Mouse (Mus musculus) neural tube, embryonic 14.5 days (tissue): ENCODE data around the gene Kpnb1. TPM values are rescaled to one million over a fixed set of nuclear protein-coding genes. Genes with fewer than 3 reads are reported as not detected.

ENCODE experiments used
- ATAC-seq: fragments of 200-750 bp; cut with Nextera tagmentation; 2 replicates; pipeline ENCODE4 v1.8.0; 2017; ENCODE audit warnings: low read depth, mild to moderate bottlenecking, moderate TSS enrichment, moderate library complexity
- H3K27ac ChIP-seq: fragments of 300-500 bp; sonication (generic); 2 replicates; pipeline ENCODE4 v1.5.1; 2014; ENCODE audit warnings: low read depth, mild to moderate bottlenecking, control low read depth, low read length, moderate library complexity, mixed read lengths
- H3K27me3 ChIP-seq: fragments of 300-500 bp; sonication (generic); 2 replicates; pipeline ENCODE4 v1.6.1; 2014; ENCODE audit warnings: low read length; ENCODE audit not compliant: control insufficient read depth, insufficient read depth
- H3K36me3 ChIP-seq: fragments of 300-500 bp; sonication (generic); 2 replicates; pipeline ENCODE4 v1.6.1; 2014; ENCODE audit warnings: low read length, mixed read lengths; ENCODE audit not compliant: control insufficient read depth, insufficient read depth
- H3K4me1 ChIP-seq: fragments of 300-500 bp; sonication (generic); 2 replicates; pipeline ENCODE4 v1.6.1; 2014; ENCODE audit warnings: low read length; ENCODE audit not compliant: control insufficient read depth, insufficient read depth
- H3K4me2 ChIP-seq: fragments of 300-500 bp; sonication (generic); 2 replicates; pipeline ENCODE4 v1.6.1; 2014; ENCODE audit warnings: mild to moderate bottlenecking, low read depth, low read length, control low read depth
- H3K4me3 ChIP-seq: fragments of 300-500 bp; sonication (generic); 2 replicates; pipeline ENCODE4 v1.5.1; 2014; ENCODE audit warnings: low read depth, low read length, control low read depth, mixed read lengths
- H3K9ac ChIP-seq: fragments of 300-500 bp; sonication (generic); replicated peaks from 2 replicates; pipeline ENCODE4 v1.6.1; 2014; ENCODE audit warnings: low read depth, mild to moderate bottlenecking, control low read depth, low read length, mixed read lengths
- H3K9me3 ChIP-seq: fragments of 300-500 bp; sonication (generic); 2 replicates; pipeline ENCODE4 v1.6.1; 2016; ENCODE audit warnings: low read length; ENCODE audit not compliant: control insufficient read depth
- WGBS: fragments of 180-500 bp; shearing (Covaris S2); extraction: QIAGEN DNeasy Blood & Tissue Kit; methylation state at CpG from one replicate; pipeline ENCODE4 v1.1.7; 2014; 5-methylcytosine and 5-hydroxymethylcytosine counted together
- polyA plus RNA-seq: library from polyadenylated mRNA; unstranded; fragments of >200 nt; fragmentation: Nextera tagmentation; extraction: Ambion mirVana; gene quantifications from 2 replicates; pipeline ENCODE4 v1.2.1, GENCODE M21; 2014

Gene Kpnb1
- 32.1 and 38.0 TPM in 2 replicates for polyA plus RNA-seq

DNA sequence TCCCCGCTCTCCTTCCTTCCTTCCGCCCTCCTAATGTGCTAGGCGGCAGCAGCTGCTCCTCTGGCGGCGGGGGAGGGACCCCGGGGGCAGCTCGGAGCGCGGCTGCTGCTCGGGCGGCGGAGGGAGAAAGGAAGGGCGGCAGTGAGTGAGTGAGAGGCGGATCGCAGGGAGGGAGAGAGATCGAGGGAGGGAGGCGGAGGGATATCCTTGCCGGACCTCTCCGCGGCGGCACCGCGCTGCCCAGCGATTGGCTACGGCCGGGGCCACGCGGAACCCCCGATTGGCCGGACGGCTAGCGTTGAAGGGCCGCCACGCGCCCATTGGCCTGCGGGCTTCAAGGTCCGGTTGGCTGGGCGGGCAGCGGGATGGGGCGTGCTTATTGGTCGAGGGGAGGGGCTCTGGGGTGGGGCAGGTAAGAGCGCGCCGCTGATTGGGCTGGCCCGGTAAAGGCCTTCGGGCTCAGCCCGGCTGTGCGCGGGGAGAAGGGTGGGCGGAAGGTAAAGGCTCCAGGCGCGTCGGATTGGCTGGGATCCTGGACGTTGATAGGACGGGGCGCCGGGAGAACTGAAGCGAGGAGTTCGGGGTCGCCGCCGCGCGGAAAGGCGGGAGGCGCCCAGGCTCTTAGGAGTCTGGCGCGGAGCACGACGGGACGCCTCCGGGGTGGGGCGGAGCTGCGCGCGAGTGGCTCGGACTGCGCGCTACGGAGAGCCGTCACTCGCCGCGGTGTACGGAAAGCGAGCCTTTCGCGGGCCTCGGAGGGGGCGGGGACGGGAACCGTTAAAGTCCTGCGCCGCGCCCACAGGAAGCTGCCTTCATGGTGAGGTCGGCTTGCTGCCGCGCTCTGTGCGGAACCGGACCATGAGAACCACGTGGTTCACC is at the start of gene Kpnb1:
Kpnb1 (minus strand) TSS at position 118 of the 879 bp plus-strand sequence.
- Histone ChIP-seq H3K9me3 (no peaks in the 10 kb centered on the region), H3K4me3 (peak within 1 kb of the TSS; percentile 85), H3K4me2 (peak within 1 kb of the TSS; percentile 87), H3K27me3 (no peaks in the 10 kb centered on the region), H3K36me3 (peaks cover 19% of the 10 kb centered on the region), H3K9ac (peak within 1 kb of the TSS; percentile 85), H3K27ac (peak within 1 kb of the TSS; percentile 94), H3K4me1 (peaks cover 12% of the 10 kb centered on the region)
- ATAC-seq = peak; percentile 97
- under 1% methylated on average over 84 of the region's 101 CpGs for WGBS

DNA sequence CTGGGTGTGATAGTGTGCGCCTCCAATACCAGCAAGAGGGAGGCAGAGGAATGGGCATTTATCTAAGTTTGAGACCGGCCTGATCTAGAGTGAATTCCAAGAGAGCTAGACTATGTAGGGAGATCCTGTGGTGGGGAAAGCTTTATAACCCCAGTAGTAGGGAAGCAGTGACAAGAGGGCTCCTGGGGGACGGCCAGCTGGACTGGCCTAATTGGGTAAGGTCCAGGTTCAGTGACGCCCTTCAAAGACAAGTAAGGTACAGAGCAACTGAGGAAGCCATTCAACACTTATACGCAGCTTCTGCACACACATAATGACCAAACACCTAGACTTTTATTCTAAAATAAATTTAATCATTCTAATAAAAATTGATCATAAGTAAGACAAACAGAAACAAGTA is 44.8 kb upstream of the Kpnb1 start:
- Histone ChIP-seq H3K9me3 (no peaks in the 10 kb centered on the region), H3K9ac (no peak overlapping the region), H3K4me3 (no peak overlapping the region), H3K36me3 (peaks cover 50% of the 10 kb centered on the region), H3K4me2 (no peak overlapping the region), H3K4me1 (no peaks in the 10 kb centered on the region), H3K27me3 (no peaks in the 10 kb centered on the region), H3K27ac (no peak overlapping the region)
- 98% methylated on average over 5 of the region's 5 CpGs for WGBS
- ATAC-seq = no peak

DNA sequence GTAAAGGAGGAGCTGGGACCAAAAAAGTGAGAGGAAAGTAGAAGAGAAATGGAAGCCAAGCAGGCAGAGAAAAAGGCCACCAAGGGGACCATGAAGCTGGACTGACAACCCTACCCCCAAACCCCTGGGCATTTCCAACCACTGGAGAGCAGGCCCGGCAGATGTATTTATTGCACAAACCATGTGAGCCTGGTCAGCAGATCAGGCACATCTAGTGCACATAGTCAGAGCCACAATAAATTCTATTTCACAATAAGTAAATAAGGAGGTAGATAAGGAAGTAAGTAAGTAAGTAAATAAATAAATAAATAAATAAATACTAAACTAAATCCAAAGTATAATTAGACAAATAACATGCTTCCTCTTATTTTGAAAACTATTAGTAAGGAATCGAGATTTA is 41.7 kb upstream of the Kpnb1 start:
- Histone ChIP-seq H3K27me3 (no peaks in the 10 kb centered on the region), H3K36me3 (peaks cover 46% of the 10 kb centered on the region), H3K9me3 (no peaks in the 10 kb centered on the region), H3K4me2 (no peak overlapping the region), H3K27ac (no peak overlapping the region), H3K4me1 (no peaks in the 10 kb centered on the region), H3K4me3 (no peak overlapping the region), H3K9ac (no peak overlapping the region)
- no peak for ATAC-seq
- 93% methylated on average over 2 of the region's 2 CpGs for WGBS

DNA sequence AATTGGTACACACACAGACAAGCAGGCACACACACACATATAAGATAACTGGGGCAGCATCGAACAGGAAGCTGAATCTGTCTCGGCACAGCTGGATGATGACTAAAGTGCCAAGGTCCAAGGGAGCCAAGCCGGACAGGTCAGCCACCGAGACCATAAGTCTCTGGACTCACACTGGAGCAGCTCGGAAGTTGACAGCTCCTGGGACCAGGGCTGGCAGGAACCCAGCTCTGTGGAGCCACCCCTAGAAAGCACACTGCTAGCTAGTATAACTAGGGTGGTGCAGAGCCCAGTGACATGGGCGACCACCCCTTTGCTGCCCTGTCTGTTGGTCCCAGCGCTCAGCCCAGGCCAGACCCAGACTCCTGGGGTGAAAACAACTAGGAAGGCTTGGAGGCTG is 41.3 kb upstream of the Kpnb1 start:
- Histone ChIP-seq H3K27me3 (no peaks in the 10 kb centered on the region), H3K4me1 (no peaks in the 10 kb centered on the region), H3K4me3 (no peak overlapping the region), H3K27ac (no peak overlapping the region), H3K36me3 (peaks cover 43% of the 10 kb centered on the region), H3K4me2 (no peak overlapping the region), H3K9ac (no peak overlapping the region), H3K9me3 (no peaks in the 10 kb centered on the region)
- WGBS = 93% methylated on average over 7 of the region's 7 CpGs
- ATAC-seq = no peak

DNA sequence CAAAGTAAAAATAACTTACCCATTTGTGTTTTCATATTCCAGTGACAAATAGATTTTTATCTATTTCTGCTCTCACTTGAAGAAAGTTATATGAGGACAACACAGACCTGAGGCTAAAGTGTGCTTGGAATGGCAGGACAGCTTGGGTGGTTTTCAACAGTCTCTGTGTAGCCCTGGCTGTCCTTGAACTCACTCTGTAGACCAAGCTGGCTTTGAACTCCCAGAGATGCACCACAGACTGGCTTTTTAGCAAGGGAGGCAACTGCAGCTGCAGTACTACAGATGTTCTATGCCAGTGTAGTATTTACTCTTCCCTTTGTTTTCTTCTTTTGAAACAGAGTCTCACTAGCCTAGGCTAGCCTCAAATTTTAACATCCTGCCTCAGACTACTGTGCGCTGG is 38.5 kb upstream of the Kpnb1 start:
- Histone ChIP-seq H3K27me3 (no peaks in the 10 kb centered on the region), H3K27ac (no peak overlapping the region), H3K36me3 (peaks cover 50% of the 10 kb centered on the region), H3K4me2 (no peak overlapping the region), H3K4me1 (no peaks in the 10 kb centered on the region), H3K4me3 (no peak overlapping the region), H3K9me3 (no peaks in the 10 kb centered on the region), H3K9ac (no peak overlapping the region)
- ATAC-seq = no peak
- WGBS = 100% methylated on average over 1 of the region's 1 CpGs

DNA sequence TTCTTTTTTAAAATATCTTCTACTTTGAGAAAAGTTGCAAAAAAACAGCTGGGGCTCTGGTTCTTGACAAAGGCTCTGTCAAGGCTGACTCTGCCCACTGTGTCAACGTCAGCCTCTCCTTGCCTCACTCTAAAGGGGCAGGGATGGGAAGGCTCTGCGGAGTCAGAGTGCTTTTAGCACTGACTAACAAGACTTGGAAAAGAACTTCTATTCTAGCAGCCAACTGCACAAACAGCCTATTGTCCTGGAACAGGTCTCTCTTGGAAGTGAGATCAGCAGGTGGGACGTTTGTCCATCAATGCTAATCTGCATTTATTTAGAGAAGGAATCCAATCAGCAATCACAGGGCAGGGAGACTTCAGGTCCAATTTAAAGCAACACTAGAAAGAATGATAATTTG is 35.8 kb upstream of the Kpnb1 start:
- Histone ChIP-seq H3K9me3 (no peaks in the 10 kb centered on the region), H3K27ac (no peak overlapping the region), H3K36me3 (peaks cover 39% of the 10 kb centered on the region), H3K4me2 (no peak overlapping the region), H3K4me1 (no peaks in the 10 kb centered on the region), H3K4me3 (no peak overlapping the region), H3K9ac (no peak overlapping the region), H3K27me3 (no peaks in the 10 kb centered on the region)
- WGBS = 47% methylated on average over 3 of the region's 3 CpGs
- ATAC-seq = no peak

DNA sequence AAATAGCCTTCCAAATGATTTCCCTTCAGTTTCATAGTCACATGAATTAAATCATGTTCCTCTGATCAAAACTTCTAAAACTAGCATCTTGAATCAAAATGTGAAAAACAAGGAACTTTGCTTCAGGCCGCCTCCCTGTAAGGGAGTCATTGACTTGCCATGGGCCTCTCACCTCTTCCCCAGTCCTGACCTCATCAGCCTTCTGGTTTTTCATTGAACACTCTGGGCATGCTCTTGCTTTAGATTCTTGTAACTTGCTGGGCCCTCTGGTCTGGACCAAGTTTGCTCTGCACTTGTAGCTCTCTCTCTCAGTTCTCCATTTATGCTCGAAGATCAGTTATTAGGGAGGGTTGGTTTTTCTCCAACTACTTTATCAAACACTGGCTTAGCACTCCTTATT is 33.9 kb upstream of the Kpnb1 start:
- H3K9me3 ChIP-seq = no peaks in the 10 kb centered on the region
- H3K27me3 ChIP-seq = no peaks in the 10 kb centered on the region
- H3K4me2 ChIP-seq = no peak overlapping the region
- H3K4me1 ChIP-seq = no peaks in the 10 kb centered on the region
- no peak overlapping the region for H3K27ac ChIP-seq
- H3K36me3 ChIP-seq = peaks cover 51% of the 10 kb centered on the region
- no peak for ATAC-seq
- H3K9ac ChIP-seq = no peak overlapping the region
- 99% methylated on average over 2 of the region's 2 CpGs for WGBS
- no peak overlapping the region for H3K4me3 ChIP-seq

DNA sequence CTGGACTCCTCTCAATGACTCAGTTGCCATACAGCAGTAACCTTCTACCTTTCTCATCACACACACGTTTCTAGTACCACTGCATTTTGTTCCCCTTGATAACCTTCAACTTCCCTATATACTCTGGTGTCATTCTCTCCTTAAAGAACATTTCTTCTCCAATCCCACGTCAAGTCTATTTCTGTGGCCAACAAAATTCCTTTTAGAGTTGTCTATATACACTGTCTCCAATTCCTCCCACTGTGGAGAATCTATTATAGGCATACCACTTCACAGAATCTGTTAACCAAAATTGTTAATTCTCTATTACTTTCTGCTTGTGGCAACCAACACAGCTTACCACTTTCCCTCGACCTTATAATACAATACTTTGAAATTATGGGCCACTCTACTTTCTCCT is 32.5 kb upstream of the Kpnb1 start:
- no peak overlapping the region for H3K4me2 ChIP-seq
- no peak overlapping the region for H3K27ac ChIP-seq
- H3K9ac ChIP-seq = no peak overlapping the region
- WGBS = 97% methylated on average over 3 of the region's 3 CpGs
- ATAC-seq = no peak
- H3K27me3 ChIP-seq = no peaks in the 10 kb centered on the region
- H3K4me3 ChIP-seq = no peak overlapping the region
- H3K36me3 ChIP-seq = peaks cover 56% of the 10 kb centered on the region
- H3K9me3 ChIP-seq = no peaks in the 10 kb centered on the region
- no peaks in the 10 kb centered on the region for H3K4me1 ChIP-seq

DNA sequence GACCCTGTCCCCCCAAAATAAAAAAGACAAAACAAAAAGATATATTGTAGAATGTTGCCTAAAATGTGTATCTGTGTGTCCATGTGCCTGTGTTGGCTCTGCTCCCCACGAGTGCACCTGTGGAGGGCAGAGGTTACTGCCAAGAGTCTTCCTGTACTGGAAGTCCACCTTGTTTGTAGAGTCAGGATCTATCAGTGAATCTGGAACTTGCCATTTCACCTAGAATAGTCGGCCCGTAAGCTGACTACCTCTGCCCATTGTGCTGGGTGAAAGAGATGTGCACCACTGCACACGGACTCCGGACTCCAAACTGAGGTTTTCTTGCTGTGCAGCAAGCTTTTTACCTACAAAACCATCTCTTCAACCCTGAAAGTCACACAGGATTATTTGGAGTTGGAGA is 26.7 kb upstream of the Kpnb1 start:
- no peak overlapping the region for H3K9ac ChIP-seq
- no peaks in the 10 kb centered on the region for H3K27me3 ChIP-seq
- no peaks in the 10 kb centered on the region for H3K9me3 ChIP-seq
- no peaks in the 10 kb centered on the region for H3K4me1 ChIP-seq
- ATAC-seq = no peak
- 98% methylated on average over 5 of the region's 5 CpGs for WGBS
- peaks cover 78% of the 10 kb centered on the region for H3K36me3 ChIP-seq
- H3K4me3 ChIP-seq = no peak overlapping the region
- H3K4me2 ChIP-seq = no peak overlapping the region
- H3K27ac ChIP-seq = no peak overlapping the region
